Mouse (Mus musculus) right cerebral cortex, postnatal 14 days (tissue): Measurements from ENCODE around the gene Gnai2.
"Not testable (repeated sequence)": the region's sequence is repeated elsewhere in the genome, so short reads cannot be mapped to it uniquely, and the experiment has no call there.

ENCODE experiments used
- DNase-seq: peaks from one replicate; pipeline ENCODE4 v3.0.0; 2022

Gene Gnai2

GRCm38 (mm10) chr9:107583174-107583573 lies 52.0 kb downstream of the Gnai2 start:
- no peak for DNase-seq

GRCm38 (mm10) chr9:107582509-107583062 lies 52.6 kb downstream of the Gnai2 start:
- no peak for DNase-seq

- no peak for DNase-seq
Observed at GRCm38 (mm10) chr9:107581584-107581983, 53.6 kb downstream of the Gnai2 start.

- DNase-seq = peak; percentile 75
Observed at GRCm38 (mm10) chr9:107580501-107581317, 54.5 kb downstream of the Gnai2 start, which contains the start of gene Hyal3. Gene Hyal3, plus strand, starts transcription at chr9:107580818.

- DNase-seq = no peak
Observed at GRCm38 (mm10) chr9:107579023-107579900, 55.9 kb downstream of the Gnai2 start.

- no peak for DNase-seq
Observed at GRCm38 (mm10) chr9:107578587-107578986, 56.6 kb downstream of the Gnai2 start, which contains the start of gene Naa80. Gene Naa80, plus strand, starts transcription at chr9:107578887.

- DNase-seq = no peak
Observed at GRCm38 (mm10) chr9:107577871-107578270, 57.3 kb downstream of the Gnai2 start.

- DNase-seq = peak; percentile 54
Observed at GRCm38 (mm10) chr9:107576357-107577107, 58.6 kb downstream of the Gnai2 start, which contains the start of gene Hyal1. Gene Hyal1, plus strand, starts transcription at chr9:107576927.

- no peak for DNase-seq
Observed at GRCm38 (mm10) chr9:107575579-107576356, 59.4 kb downstream of the Gnai2 start.

GRCm38 (mm10) chr9:107573774-107574173 lies 61.4 kb downstream of the Gnai2 start:
- DNase-seq = not testable (repeated sequence)

- no peak for DNase-seq
Observed at GRCm38 (mm10) chr9:107572327-107572662, 62.9 kb downstream of the Gnai2 start.

GRCm38 (mm10) chr9:107571534-107572326 lies 63.4 kb downstream of the Gnai2 start:
- peak; percentile 5 for DNase-seq

- DNase-seq = no peak
Observed at GRCm38 (mm10) chr9:107570845-107571244, 64.3 kb downstream of the Gnai2 start.

GRCm38 (mm10) chr9:107570016-107570415 lies 65.2 kb downstream of the Gnai2 start:
- no peak for DNase-seq

- no peak for DNase-seq
Observed at GRCm38 (mm10) chr9:107569270-107569669, 65.9 kb downstream of the Gnai2 start.

GRCm38 (mm10) chr9:107568331-107569261 lies 66.6 kb downstream of the Gnai2 start:
- DNase-seq = peak; percentile 81

GRCm38 (mm10) chr9:107567702-107568319 lies 67.4 kb downstream of the Gnai2 start, which contains the start of gene Hyal2:
Gene Hyal2, plus strand, starts transcription at chr9:107567945.
- DNase-seq = peak; percentile 12

- DNase-seq = peak; percentile 6
Observed at GRCm38 (mm10) chr9:107566855-107567254, 68.3 kb downstream of the Gnai2 start.
